Mouse (Mus musculus): ENCODE measurements around the gene Hdhd5.

DNA sequence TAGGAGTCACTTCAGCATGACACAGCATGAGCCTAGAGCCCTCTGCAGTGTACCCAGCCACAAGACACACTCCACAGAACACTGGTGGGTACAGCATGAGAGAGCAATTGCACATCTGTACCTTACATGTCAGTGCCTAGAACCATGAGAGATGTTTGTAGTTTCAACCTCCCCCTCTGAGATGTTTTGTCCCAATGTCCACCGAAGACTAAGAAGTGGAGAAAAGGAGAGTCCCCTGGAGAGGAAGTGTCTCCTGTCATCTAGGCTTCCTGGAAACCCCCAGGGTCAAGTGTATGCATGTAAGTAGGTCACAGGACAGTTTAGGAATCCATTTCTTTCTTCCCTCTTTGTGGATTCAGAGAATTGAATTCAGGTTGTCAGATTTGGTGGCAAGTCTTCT lies 41.3 kb upstream of the Hdhd5 start:
- TF ChIP-seq CEBPB (IDR thresholded peaks at IDR 0.05; ENCODE audit: low read depth), result no peak
- TF ChIP-seq CTCF (IDR thresholded peaks at IDR 0.05; ENCODE audit: control insufficient read depth, insufficient read depth, insufficient read length), result no peak
- no peak for TF ChIP-seq MAX (IDR thresholded peaks at IDR 0.05)
- no peak for TF ChIP-seq MYOD1 (IDR thresholded peaks at IDR 0.05; ENCODE audit: control insufficient read depth, insufficient read length, low read depth)
- no peak for TF ChIP-seq USF1 (IDR thresholded peaks at IDR 0.05; ENCODE audit: low read depth)
- no peak for TF ChIP-seq MYOG (IDR thresholded peaks at IDR 0.05; ENCODE audit: control insufficient read depth, extremely low read depth, insufficient read length)
- TF ChIP-seq FOSL1 (IDR thresholded peaks at IDR 0.05; ENCODE audit: insufficient read depth, low read length, poor library complexity, severe bottlenecking), result no peak

Data from C2C12 (cell line).